Mouse (Mus musculus): ENCODE results near the gene AU040320. TPM values are rescaled to one million over a fixed set of nuclear protein-coding genes. Genes with fewer than 3 reads are reported as not detected.

AU040320 gene
- polyA plus RNA-seq (2015; fragmentation: Nextera tagmentation; extraction: Ambion mirVana): 15.9 and 17.4 TPM in 2 replicates

DNA sequence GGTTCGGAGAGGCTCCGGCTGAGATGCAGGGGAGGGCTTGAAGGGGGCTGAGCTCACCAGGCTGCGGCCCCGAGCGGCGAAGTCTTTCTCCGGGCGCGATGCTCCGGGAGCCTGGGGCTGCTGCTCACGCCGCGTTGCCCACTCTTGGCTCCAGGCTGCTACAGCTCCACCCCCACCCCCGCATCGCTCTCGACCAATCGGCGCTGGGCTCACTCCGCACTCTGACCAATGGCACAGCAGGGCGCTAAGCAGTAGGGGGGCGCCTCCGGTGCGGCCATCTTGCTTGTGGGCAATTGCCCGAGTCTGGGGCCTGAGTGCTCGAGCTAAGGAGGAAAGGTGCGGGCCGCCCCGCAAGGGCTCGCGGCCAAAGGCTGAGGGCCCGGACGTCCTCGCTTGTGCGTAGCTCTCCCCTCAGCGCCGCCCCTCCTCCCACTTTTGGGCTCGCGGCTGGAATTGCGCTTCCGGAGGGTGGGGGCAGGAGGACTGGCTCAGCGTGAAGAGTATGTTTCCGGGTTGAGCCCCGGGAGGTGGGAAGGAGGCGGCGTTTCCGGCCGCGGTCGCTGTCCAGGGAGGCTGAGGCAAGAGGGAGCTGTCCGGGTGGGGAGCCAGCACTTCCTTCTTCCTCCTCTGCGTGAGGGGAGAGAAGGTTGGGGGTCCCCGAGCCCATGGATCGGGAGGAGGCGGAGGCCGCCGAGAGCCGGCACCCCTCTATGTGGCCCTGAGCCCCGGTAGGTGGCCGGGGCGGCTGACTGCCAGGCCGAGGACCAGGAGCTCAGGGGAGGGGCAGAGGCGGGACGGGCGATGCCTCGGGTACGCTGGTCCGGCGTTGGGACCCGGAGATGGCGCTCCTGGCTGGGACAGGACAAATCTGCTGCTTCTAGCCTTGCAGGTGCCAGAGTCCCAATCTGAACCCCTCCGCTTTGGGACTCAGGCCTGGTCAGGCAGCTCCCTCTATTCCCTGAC is at the start of gene AU040320, which contains the start of gene Ncdn:
TSS of gene AU040320 (plus strand) at position 277 of the 963 bp plus-strand sequence.
TSS of gene Ncdn (minus strand) at position 171 of the 963 bp plus-strand sequence.
- Histone ChIP-seq H3K4me3 (peak within 1 kb of the TSS; percentile 93), H3K9me3 (no peaks in the 10 kb centered on the region), H3K4me2 (peak within 1 kb of the TSS; percentile 100), H3K27me3 (no peaks in the 10 kb centered on the region), H3K27ac (peak within 1 kb of the TSS; percentile 95), H3K4me1 (peaks cover 49% of the 10 kb centered on the region), H3K36me3 (peaks cover 30% of the 10 kb centered on the region), H3K9ac (peak within 1 kb of the TSS; percentile 85)
- WGBS: under 1% methylated on average over 70 of the region's 71 CpGs
- ATAC-seq (ENCODE audit: insufficient number of reproducible peaks, insufficient read depth, low FRiP score, low TSS enrichment, low read depth): peak; percentile 99

DNA sequence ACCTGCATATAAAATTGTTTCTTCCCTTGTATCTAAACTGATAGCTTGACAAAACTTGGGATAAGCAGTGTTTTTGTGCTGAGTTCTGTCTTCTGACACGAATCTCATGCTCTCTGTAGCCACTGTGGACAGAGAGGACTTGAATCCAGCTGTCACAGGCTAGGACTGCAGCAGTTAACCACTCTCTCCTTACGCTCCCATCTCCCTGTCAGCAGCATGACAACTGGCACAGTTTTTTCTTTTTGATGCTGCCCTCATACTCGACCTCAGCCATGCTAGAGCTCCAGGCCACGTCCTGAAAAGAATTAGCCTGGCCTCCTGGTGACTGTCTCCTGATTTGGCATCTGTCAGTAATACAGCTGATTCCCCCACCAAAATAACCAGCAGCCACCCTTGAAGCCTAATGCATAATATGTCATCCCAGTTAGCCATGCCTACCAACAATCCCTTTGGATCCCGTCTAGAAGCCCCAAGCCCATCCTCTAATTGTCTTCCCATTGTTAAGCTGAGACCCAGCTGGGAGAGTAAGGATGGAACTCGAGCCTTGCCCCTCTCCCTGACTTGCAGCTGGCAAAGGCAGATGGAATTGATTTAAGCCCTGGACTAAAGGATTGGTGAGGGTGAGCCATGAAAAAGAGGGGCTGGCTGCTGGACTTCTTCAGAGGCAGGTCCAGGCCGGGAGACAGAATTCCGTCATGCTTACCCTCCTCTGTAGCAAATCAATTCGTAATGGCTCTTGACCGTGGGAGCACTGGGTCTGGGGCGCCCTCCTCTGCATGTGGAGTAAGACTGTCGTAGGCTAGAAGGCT is 46.5 kb upstream of the AU040320 start:
- Histone ChIP-seq H3K4me1 (peaks cover 15% of the 10 kb centered on the region), H3K36me3 (peaks cover 69% of the 10 kb centered on the region), H3K9ac (no peak overlapping the region), H3K27ac (0 out of 2 replicates have a peak overlapping the region, but pooled peaks have one; percentile 9), H3K9me3 (no peaks in the 10 kb centered on the region), H3K27me3 (no peaks in the 10 kb centered on the region), H3K4me3 (no peak overlapping the region), H3K4me2 (no peak overlapping the region)
- 0 out of 2 replicates have a peak, but pooled peaks have one; percentile 37 for ATAC-seq (ENCODE audit: insufficient number of reproducible peaks, insufficient read depth, low FRiP score, low TSS enrichment, low read depth)
- 35% methylated on average over 12 of the region's 12 CpGs for WGBS

DNA sequence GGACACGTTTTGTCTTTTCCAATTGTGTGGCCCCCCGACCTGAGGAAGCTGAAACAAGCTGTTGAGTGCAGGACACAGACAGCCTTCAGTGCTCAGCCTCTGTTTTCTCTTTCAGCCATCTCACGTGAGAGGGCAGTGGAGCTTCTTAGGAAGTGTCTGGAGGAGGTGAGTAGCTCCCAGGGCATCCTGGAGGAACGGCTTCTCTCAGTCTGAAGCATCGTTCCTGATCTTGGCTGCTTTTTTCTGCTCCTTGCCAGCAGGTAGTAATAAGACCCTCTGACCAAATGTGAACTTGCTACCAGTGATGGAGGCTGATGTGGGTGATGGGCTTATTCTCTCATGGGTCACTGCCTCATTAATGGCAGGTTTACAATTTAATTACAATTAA is 45.9 kb upstream of the AU040320 start:
- Histone ChIP-seq H3K9ac (no peak overlapping the region), H3K27ac (0 out of 2 replicates have a peak overlapping the region, but pooled peaks have one; percentile 9), H3K4me1 (peaks cover 15% of the 10 kb centered on the region), H3K27me3 (no peaks in the 10 kb centered on the region), H3K4me3 (no peak overlapping the region), H3K36me3 (peaks cover 68% of the 10 kb centered on the region), H3K9me3 (no peaks in the 10 kb centered on the region), H3K4me2 (no peak overlapping the region)
- no peak for ATAC-seq (ENCODE audit: insufficient number of reproducible peaks, insufficient read depth, low FRiP score, low TSS enrichment, low read depth)
- 29% methylated on average over 5 of the region's 5 CpGs for WGBS

DNA sequence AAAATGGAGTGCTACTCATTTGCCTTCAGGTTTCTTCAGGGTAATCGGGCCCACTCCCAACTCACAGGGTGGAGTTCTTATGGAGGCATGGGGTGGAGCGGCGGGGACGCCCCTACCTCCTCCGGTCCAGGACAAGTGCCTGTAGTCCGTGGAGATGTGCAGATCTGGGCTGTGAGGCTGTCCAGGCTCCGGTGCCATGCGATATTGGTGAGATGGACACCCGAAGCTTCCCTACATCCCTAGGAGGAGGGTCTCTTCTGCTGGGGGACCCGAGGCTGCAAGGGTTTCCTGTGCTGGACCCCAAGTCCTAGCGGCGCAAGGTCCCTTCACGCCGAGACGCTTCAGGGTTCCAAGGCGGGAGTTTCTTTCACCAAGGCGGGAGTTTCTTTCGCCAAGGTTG is 21.2 kb upstream of the AU040320 start:
- no peaks in the 10 kb centered on the region for H3K36me3 ChIP-seq
- H3K4me3 ChIP-seq: peak overlapping the region; percentile 20
- H3K9me3 ChIP-seq: no peaks in the 10 kb centered on the region
- H3K4me1 ChIP-seq: peaks cover 30% of the 10 kb centered on the region
- H3K9ac ChIP-seq: no peak overlapping the region
- WGBS: 1% methylated on average over 18 of the region's 18 CpGs
- peak overlapping the region; percentile 41 for H3K4me2 ChIP-seq
- H3K27ac ChIP-seq: no peak overlapping the region
- no peak for ATAC-seq (ENCODE audit: insufficient number of reproducible peaks, insufficient read depth, low FRiP score, low TSS enrichment, low read depth)
- H3K27me3 ChIP-seq: peaks cover 79% of the 10 kb centered on the region

- 4% methylated on average over 26 of the region's 26 CpGs for WGBS
Observed at GRCm38 (mm10) chr4:126732531-126733380, 20.6 kb upstream of the AU040320 start.

DNA sequence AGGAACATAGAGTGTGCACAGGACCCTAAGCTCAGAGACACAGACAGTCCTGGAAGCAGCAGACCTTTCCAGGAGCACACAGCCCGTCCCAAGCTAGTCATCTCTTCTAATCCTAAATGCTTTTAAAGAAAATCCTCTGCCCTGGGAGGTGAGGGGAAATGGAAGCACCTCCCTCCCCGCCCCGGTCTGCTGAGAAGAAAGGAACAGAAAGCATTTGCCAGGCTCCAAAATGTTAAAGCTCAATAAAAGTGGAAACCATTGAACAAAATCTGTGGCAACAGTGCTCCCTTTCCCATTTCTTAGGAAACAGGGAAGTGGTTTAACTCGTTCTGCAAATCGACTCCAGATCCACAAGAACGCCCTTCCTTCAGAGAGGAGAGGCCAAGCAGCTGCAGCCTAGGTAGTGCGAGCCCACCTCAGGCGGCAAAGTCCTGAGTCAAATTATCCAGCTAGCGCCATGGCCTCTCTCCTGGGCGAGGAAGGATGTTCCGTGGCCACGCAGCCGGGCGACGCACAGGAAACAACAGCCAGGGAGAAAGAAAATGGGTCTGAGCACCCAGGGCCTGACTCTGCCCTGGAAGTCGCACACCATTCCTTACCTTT is 19.2 kb upstream of the AU040320 start:
- H3K36me3 ChIP-seq: no peaks in the 10 kb centered on the region
- 2% methylated on average over 16 of the region's 16 CpGs for WGBS
- H3K4me2 ChIP-seq: peak overlapping the region; percentile 33
- H3K9me3 ChIP-seq: no peaks in the 10 kb centered on the region
- H3K4me1 ChIP-seq: peaks cover 30% of the 10 kb centered on the region
- no peak overlapping the region for H3K9ac ChIP-seq
- H3K27me3 ChIP-seq: peaks cover 98% of the 10 kb centered on the region
- H3K4me3 ChIP-seq: no peak overlapping the region; the same call in 1 of the 2 replicates
- no peak overlapping the region for H3K27ac ChIP-seq
- no peak for ATAC-seq (ENCODE audit: insufficient number of reproducible peaks, insufficient read depth, low FRiP score, low TSS enrichment, low read depth)

More at GRCm38 (mm10) chr4:126732531-126733380, 20.6 kb upstream of the AU040320 start:
- Histone ChIP-seq H3K4me3 (peak overlapping the region; percentile 20), H3K36me3 (no peaks in the 10 kb centered on the region), H3K9me3 (no peaks in the 10 kb centered on the region), H3K9ac (no peak overlapping the region), H3K4me2 (peak overlapping the region; percentile 41), H3K27ac (no peak overlapping the region), H3K4me1 (peaks cover 30% of the 10 kb centered on the region), H3K27me3 (peaks cover 85% of the 10 kb centered on the region)
- ATAC-seq (ENCODE audit: insufficient number of reproducible peaks, insufficient read depth, low FRiP score, low TSS enrichment, low read depth): no peak

GRCm38 (mm10) chr4:126734700-126735381 is 18.5 kb upstream of the AU040320 start:
- ATAC-seq (ENCODE audit: insufficient number of reproducible peaks, insufficient read depth, low FRiP score, low TSS enrichment, low read depth): no peak
- peak overlapping the region; percentile 56 for H3K4me2 ChIP-seq

DNA sequence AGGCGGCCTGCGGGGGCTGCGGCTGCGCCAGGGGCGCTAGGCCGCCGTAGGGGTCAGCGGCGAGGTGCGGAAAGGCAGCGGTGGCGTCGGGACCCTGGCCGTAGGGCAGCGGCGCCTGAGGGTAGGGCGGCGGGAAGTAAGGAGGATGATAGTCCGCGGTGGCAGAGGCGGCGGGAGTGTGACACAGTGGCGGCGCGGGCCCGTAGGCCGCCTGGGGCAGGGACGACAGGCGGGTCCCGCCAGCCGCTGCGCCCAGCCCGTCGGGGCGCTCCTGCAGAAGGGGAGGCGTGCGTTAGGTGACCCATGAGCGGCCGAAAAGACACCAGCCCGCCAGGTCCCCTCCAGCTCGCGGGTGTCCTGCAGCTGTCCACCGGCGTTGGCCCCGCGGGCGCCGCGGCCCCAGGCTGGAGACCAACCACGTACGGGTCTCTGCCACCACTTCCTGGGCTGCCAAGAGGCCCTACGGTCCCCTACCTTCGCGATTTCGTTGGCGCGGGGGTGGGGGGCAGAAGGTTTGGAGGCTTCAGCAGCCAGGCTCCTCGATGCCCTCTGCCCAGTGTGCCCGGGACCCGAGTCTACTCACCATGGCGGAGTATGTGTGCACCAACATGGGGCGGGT is 17.9 kb upstream of the AU040320 start:
- Histone ChIP-seq H3K27ac (no peak overlapping the region), H3K4me1 (peaks cover 35% of the 10 kb centered on the region), H3K4me2 (peak overlapping the region; percentile 56), H3K9ac (peak overlapping the region; percentile 52), H3K36me3 (no peaks in the 10 kb centered on the region), H3K9me3 (no peaks in the 10 kb centered on the region), H3K4me3 (peak overlapping the region; percentile 38), H3K27me3 (peaks cover 90% of the 10 kb centered on the region)
- WGBS: 2% methylated on average over 55 of the region's 62 CpGs
- ATAC-seq (ENCODE audit: insufficient number of reproducible peaks, insufficient read depth, low FRiP score, low TSS enrichment, low read depth): no peak

More at GRCm38 (mm10) chr4:126734700-126735381, 18.5 kb upstream of the AU040320 start:
- peaks cover 30% of the 10 kb centered on the region for H3K4me1 ChIP-seq
- no peak overlapping the region for H3K27ac ChIP-seq
- peaks cover 96% of the 10 kb centered on the region for H3K27me3 ChIP-seq
- peak overlapping the region; percentile 52; the same call in 1 of the 2 replicates for H3K9ac ChIP-seq
- no peaks in the 10 kb centered on the region for H3K9me3 ChIP-seq
- no peaks in the 10 kb centered on the region for H3K36me3 ChIP-seq
- peak overlapping the region; percentile 38 for H3K4me3 ChIP-seq
- 2% methylated on average over 51 of the region's 51 CpGs for WGBS

DNA sequence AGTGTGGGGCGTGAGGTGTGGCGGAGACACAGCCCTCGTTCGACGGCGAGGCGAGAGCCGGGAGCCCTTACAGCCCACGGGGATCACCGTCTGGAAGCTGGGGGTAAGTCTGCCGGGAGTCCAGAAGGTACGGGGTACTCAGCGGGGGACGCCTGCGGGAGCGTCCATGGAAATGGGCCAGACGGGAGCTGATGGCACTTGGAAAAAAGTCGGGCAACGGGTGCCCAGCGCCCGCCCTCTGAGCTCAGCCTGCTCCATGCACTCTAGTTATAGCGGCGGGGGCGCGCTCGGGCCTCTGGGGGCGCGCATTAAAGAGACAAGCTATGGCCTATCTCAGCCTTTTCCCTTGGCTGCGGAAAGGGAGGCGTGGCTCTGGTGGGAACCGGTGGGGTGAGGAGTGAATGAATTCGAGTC is 17.3 kb upstream of the AU040320 start, which contains the start of gene Tfap2e:
TSS of gene Tfap2e (minus strand) at position 240 of the 414 bp plus-strand sequence.
- Histone ChIP-seq H3K4me3 (peak within 1 kb of the TSS; percentile 38), H3K36me3 (no peaks in the 10 kb centered on the region), H3K27ac (no peak within 1 kb of the TSS), H3K27me3 (peaks cover 84% of the 10 kb centered on the region), H3K9me3 (no peaks in the 10 kb centered on the region), H3K4me1 (peaks cover 35% of the 10 kb centered on the region), H3K9ac (peak within 1 kb of the TSS; percentile 52), H3K4me2 (peak within 1 kb of the TSS; percentile 56)
- WGBS: under 1% methylated on average over 32 of the region's 32 CpGs
- 0 out of 2 replicates have a peak, but pooled peaks have one; percentile 40 for ATAC-seq (ENCODE audit: insufficient number of reproducible peaks, insufficient read depth, low FRiP score, low TSS enrichment, low read depth)

Data from embryonic facial prominence, embryonic 13.5 days (tissue).